Mouse (Mus musculus) yolk sac, embryonic 10.5 days (tissue): ENCODE results near the gene Raly.

ENCODE experiments used
- DNase-seq: peaks from one replicate; pipeline ENCODE4 v3.0.0-alpha.2; 2017; ENCODE audit warnings: low spot score

The Raly gene

GRCm38 (mm10) chr2:154790656-154791483, at the start of gene Raly, which contains the start of gene a:
TSS of gene Raly (plus strand) at chr2:154791096.
TSS of gene a (plus strand) at chr2:154791402.
- DNase-seq = peak; percentile 100

- no peak for DNase-seq
Measured at GRCm38 (mm10) chr2:154742911-154743819, 47.7 kb upstream of the Raly start.

GRCm38 (mm10) chr2:154743915-154744314, 47.0 kb upstream of the Raly start:
- DNase-seq = no peak

DNA sequence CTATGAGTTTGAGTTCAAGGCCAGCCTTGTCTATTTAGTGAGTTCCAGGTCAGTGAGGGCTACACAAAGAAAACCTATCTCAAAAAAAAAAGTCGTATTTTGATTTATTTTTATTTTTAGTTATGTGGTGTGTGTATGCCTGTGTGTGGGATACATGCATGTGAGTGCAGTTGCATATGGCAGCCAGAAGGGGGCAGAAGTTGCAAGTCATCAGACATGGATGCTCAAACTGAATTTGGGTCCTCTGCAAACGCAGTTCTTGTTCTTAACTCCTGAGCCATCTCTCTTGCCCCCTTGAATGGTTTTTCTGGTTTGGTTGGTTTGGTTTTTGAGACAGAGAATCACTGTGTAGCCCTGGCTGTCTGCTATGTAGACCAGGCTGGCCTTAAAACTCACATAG, 42.5 kb upstream of the Raly start:
- no peak for DNase-seq

DNA sequence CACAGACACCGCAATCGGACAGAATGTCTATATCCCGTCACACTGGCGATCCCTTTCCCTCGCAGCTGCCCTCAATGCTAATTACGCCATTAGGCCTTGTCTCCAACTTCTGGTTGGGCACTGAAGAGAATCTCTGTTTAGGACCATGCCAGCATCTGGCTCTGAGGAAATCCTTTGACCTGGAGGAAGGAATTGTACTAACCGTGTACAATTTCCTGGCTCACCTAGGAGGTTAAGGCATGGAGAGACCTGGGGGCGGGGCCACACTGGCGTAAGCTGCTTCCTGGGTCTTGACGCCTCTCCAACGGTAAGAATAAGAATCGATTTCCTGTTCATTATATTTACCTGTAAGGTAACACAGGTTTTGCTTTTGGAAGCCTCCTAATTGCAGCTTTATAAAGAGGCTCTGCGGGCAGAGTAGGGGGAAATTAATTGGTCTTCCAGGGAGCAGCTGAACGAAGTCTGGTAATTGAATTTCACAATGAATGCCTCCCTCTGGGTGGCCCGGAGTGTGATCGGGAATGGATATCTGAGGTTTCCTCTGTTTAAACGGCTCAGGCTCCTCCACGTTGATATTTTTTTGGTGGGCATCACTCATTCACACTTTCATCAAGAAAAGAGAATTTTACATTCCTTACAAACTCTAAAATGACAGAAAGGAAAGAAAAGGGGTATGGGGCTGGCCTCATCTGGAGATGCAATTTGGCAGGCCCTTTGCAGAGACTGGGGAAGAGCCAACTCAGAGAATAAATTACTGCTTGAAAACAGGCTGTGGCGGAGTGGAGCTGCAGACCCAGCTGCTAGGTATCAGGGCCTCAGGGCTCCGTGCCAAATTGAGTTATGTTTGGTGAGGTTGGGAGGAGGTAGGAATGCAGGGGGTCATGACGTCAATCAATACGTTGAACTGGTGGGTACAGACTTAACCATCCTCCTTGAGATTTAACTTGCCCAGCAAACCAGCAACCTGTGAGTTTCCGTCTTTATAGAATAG, 41.6 kb upstream of the Raly start:
- no peak for DNase-seq

DNA sequence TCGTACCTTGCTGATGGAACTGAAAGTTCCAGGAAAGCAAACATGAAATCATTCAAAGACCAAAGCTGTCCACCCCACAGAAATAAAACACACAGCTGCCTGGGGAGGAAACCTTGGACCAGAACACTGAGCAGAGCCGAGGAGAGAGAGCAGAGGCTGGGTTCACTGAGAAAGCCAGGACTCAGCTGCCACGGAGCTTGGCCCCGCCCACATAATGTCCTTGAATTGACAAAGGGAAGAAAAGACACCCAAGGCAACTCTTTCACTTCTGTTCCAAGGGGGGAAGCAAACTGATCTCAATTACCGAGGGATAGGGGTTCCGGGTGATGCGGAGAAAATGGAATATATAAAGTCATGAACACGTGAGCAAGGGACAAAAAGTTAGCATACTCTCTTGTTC, 39.0 kb upstream of the Raly start:
- DNase-seq = no peak

- no peak for DNase-seq
Measured at GRCm38 (mm10) chr2:154754068-154754560, 36.8 kb upstream of the Raly start.

- no peak for DNase-seq
Measured at GRCm38 (mm10) chr2:154755791-154756190, 35.1 kb upstream of the Raly start.

GRCm38 (mm10) chr2:154757691-154758090, 33.2 kb upstream of the Raly start:
- no peak for DNase-seq

DNA sequence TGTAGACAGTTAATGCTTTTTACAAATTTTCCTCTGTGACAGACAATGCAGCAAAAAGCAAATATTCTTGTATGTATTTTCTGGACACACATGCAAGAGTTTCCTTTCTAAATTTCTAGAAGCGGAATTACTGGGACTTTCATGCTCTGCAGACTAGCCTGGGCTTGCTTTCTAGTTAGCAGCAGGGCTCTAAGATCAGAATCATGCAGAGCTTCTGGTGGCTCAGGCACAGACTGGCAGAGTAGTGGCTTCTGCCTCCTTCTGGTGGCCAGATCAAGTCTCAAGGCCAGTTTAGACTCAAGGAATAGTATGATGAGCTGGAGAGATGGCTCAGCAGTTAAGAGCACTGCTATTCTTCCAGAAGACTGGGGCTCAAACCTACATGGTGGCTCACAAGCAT, 32.4 kb upstream of the Raly start:
- DNase-seq = no peak

- DNase-seq = no peak
Measured at GRCm38 (mm10) chr2:154763226-154763625, 27.7 kb upstream of the Raly start.

DNA sequence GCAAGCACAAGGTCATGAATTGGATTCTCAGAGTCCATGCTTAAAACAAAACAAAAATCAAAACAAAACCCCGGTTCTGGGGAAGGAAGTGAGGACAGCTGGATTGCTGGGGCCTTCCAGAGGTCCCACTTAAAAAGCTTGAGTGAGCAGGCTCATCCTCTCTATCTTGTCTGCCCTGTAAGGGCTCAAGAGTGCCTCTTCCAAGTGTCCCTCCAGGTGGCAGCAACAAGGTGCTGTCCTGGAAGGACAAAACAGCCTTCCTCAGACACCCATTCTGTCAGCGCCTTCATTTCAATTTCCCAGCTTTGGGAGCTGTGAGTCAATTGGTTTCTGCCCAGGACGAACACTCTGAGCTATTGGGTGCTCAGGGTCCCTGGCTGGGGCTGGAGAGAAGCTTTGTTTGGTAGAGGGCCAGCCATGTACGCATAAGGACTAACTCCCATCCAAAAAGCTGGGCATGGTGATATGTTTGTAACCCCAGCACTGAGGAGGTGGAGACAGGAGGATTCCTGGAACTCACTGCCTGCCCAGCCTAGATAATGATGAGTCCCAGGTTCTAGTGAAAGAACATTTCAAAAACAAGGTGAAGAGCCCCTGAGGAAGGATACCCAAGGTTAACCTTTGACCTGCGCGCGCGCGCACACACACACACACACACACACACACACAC, 25.9 kb upstream of the Raly start:
- peak; percentile 45 for DNase-seq

DNA sequence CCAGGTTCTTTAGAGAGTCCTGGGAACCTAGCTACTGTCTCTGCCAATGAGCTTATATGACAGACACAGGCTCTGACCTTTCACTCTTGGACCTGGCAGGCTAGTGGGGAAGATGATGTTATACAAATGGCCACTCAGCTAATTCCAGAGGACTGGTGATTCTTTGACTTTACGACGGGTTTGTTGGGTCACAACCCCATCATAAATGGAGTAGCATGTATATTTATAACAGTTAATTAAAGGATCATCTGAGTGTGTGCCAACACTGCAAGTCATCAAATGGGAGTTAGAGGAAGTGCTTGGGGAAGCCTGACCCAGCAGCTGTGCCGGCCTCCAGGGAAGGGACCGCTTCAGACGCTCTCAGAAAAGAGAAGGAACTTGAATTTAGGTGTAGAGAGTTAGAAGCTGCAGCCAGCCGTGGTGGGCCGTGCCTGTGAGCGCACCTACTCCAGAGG, 25.3 kb upstream of the Raly start:
- peak; percentile 16 for DNase-seq

GRCm38 (mm10) chr2:154767051-154767450, 23.8 kb upstream of the Raly start:
- DNase-seq = no peak

DNA sequence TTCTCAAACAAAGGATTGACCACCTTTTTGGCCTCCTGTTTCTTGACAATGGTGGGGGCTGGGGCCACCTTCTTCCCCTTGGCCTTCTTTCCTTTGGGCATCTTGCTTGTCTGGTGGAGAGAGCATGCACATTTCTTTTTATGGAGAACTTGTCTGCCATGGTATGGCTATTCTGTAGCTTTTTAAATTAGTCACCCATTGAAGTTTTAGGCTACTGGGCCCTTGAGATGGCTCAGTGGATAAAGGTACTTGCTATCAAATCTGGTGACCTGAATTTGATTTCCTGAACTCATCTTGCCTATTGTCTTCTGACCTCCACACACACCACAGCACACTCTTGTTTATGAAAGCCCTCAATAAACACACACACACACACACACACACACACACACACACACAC, 21.0 kb upstream of the Raly start, which contains the start of gene Gm14214:
TSS of gene Gm14214 (minus strand) at position 101 of the 400 bp plus-strand sequence.
- DNase-seq = no peak

- no peak for DNase-seq
Measured at GRCm38 (mm10) chr2:154771604-154772003, 19.3 kb upstream of the Raly start.

DNA sequence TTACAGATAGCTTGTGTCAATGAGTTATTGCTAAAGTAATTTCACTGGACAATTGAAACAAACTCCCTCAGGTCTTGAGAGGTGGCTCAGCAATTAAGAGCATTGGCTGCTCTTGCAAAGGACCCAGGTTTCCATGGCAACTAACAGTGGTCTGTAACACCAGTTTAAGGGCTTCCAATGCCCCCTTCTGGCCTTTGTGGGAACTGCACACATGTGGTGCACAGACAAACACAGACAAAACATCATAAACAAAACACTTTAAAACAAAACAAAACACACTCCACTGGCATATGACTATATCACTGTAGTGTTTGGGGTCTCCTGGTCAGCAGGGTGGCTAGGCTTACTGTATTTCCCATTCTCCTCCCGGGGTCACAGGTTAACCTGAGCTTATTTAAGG, 16.9 kb upstream of the Raly start:
- no peak for DNase-seq

DNA sequence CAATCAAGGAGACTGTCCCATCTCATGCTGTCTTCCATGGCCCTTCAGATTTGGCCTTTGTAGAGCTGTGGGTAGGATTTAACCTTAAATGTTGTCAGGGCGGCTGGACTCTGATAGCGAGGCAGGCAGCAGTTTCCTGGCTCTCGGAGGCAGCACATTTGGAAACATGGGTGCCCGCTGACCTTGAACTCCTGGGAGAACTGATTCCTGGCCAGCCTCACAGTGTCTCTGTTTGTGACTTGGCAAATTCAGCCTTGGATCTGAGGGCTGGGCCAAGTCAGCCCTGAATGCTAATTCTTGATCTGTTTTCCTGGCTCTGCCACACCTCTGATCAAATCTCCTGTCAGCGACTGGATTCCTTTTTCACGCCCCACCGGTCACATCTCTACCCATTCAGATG, 14.4 kb upstream of the Raly start:
- DNase-seq = no peak

DNA sequence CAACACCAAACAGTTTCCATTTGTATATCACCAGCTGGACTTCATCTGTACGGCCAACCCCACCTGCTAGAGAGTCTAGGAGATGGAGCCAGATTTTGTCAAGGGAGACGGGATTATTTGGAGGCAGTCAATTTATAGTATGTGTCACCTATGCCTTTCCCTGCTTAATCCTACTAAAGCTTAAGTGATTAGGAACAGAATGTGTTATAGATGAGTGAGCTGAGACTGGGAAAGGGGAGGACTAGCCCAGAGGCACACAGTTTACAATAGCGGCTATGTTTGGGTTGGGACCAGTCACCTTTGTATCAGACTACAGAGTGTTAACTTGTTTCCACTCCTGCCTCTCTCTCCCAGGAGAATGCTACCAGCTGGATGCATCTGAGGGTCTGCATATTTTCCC, 11.2 kb upstream of the Raly start:
- no peak for DNase-seq

DNA sequence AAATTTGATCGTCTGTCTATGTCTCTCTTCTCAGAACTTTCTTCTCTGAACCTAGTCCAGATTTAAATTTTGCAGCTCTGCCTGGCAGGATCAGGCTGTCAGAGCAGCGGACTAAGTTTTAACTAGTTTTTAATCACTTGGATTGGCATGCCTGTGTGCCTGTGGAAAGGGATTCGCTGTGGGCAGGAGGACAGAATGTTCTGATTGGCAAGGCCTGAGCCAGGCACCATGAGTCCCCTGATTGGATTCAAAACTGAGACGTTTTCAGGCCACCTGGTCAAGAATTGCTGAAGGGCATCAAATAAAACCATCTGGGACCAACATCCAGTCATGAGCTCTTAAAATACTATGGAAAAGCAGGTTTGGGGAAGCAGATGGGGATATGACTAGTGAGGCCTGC, 8.5 kb upstream of the Raly start:
- no peak for DNase-seq
